Mouse (Mus musculus): ENCODE results near the gene Mlf1. TPM values are rescaled to one million over a fixed set of nuclear protein-coding genes. Genes with fewer than 3 reads are reported as not detected.

Gene Mlf1
- polyA plus RNA-seq (2017; shearing (Covaris generic)) = 1 to 10 TPM in 2 of 3 experiments, under 1 TPM in 1; 0.92 to 8.6 (median 2.0) TPM

DNA sequence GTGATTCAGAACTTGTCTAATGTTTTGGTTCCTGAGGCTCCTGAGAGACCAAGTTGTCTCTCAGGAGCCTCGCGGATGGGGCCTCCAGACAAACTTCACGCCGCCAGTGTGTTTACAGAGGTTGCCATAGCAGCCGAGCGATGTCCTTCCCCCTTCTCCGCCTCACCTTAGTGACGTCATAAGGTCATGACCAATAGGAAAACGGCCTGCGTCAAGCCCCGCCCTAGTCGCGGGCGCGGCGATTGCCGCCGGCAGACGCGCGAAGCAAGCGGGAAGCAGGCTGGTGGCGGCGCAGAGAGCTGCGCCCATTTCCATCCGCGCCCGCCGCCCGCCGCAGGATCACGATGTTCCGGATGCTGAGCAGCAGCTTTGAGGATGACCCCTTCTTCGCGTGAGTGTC, at the start of gene Mlf1:
Gene Mlf1, plus strand, starts transcription at position 226 of the 400 bp plus-strand sequence.
- peak; percentile 97 for ATAC-seq

- no peak for ATAC-seq
Observed at GRCm38 (mm10) chr3:67339558-67339957, 34.3 kb upstream of the Mlf1 start.

DNA sequence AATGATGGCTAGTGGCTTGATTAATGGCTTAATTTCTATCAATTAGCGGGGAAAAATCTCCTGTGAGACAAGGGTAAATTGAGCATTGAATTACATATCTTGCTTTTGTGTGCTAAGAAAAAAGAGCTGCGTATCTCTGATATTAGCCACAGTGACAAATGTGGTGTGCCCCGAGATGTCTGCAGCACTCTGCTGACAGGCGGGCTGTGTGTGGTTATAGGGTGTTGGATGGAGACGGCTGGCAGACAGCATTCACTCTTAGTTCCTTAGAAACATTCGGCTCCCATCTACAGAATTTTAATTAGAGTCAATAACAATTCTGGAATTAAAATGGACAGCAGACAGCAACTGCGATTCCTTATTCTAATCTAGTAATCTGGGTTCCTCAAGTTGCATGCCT, 33.0 kb upstream of the Mlf1 start:
- ATAC-seq = no peak

- ATAC-seq = no peak
Observed at GRCm38 (mm10) chr3:67343004-67343662, 30.8 kb upstream of the Mlf1 start.

DNA sequence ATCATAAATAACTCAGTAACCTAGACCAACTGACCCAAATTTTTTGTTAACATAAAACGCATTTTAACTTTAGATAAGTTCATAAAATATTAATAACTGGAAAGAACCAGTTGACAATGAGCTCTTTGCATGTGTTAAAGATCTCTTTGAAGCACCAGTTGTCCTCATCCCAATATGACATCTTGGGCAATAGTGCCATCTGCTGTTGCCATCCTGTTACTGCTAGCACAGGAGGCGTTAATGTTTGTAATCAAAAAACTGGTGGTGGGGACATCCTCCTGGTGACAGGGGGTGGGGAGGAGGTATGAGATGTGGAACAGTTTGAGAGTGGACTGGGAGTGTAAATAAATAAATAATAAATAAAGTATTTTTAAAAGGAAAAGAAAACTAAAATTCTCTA, 29.3 kb upstream of the Mlf1 start:
- ATAC-seq = peak; percentile 67

- ATAC-seq = no peak
Observed at GRCm38 (mm10) chr3:67346674-67347073, 27.2 kb upstream of the Mlf1 start.

DNA sequence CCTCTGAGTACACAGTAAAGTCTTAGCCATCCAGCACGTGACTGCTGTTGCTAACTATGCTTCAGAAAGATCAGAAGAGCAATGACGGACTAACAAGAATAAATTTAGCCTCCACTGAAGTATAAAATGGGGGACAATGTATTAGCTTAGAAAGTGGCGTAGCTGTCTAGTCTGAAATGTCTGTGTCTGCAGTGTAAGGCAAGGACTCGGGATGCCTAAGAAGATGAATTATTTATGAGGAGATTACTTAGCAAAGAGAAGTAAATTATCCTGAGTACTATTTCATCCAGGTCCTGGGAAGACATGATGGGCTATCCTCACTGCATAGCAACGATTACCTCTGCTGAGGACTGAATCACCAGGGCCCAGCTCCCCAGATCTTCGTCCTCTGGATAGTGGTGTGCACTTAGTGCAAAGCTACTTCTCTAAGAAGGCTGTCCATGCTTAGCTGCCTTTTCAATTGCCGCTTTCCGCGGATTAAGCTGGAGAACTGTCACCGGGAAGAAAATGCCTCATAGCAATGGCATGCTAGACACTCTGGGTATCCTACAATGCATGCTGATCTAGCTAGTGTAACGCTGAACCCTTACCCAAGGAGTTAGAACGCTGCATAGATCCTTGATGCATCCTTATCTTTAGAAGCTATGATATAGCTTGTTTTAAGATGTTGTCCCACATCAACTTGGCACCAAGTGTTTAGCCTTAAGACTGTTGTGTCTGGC, 22.3 kb upstream of the Mlf1 start:
- ATAC-seq = no peak

GRCm38 (mm10) chr3:67352128-67352762, 21.7 kb upstream of the Mlf1 start:
- peak; percentile 65 for ATAC-seq

DNA sequence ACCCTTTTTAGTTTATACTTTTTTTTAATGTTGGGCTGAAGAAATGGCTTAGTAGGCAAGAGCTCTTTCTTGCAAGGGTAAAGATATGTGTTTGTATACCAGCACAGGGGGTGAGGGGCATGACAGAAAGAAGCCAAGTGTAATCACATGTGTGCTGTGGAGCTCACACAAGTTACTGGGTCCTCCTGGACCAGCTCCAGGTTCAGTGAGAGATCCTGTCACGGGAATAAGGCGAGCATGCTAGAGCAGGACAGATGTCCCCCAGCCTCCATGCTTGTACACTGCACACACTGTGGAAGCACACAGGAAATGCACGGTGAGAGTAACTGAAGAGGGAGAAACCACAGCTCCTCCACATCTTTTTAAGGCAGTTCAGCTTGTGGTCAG, 21.1 kb upstream of the Mlf1 start:
- ATAC-seq = no peak

DNA sequence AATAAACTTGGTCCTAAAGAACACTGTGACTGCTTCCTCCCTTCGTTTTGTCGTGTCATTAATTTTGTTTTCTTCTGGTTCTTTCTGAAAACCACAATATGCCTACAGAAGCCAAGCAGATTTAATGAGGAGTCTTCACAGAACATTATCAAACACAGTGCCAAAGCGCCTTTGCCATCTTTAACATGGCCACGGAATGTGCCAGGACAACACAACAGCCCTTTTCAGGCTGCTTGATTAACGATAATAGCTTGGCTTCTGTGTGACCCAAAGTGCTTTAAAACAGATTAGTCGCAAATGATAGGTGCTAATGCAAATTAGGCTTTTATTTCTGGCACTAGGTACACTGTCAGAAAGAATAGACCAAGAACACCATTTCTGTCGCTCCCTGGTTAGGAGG, 15.5 kb upstream of the Mlf1 start:
- no peak for ATAC-seq

- no peak for ATAC-seq
Observed at GRCm38 (mm10) chr3:67366087-67366892, 7.6 kb upstream of the Mlf1 start.

DNA sequence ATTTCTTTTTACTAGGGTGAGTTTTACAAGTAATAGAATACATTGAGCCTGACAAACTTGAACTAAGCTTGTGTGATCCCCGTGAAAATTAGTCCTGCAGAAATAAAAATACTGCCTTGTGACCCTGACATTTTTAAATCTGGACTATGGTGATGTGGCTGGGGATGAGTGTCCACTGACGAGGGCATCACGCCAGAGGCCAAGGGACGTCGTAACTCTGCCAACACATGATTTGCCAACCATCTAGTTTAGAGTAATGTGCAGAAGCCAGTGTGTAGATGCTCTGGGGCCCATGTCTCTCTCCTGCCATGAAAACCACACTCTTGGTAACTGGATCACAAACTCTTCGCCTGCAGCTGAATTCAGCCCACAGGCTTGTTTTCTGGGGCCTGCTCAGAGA, 6.4 kb upstream of the Mlf1 start:
- no peak for ATAC-seq

- no peak for ATAC-seq
Observed at GRCm38 (mm10) chr3:67369407-67370079, 4.4 kb upstream of the Mlf1 start.

DNA sequence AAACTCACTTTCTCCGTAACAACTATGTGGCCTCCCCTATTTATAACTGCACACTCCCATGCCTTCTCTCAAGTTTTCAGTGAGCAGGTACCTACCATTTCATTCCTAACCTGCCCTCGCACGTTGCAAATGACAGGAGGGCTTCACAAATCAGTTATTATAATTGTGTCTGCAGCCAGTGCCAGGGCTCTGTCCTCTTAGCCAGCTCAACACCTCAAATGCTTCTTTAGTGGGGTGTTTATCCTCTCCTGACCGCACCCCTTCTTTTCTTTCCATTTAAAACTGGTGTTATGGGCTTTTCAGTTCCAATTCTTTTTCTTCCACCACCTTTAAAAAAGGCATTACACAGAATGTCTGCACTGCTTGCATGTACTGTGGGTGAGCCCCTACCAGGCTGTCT, 1.7 kb upstream of the Mlf1 start:
- ATAC-seq = no peak

GRCm38 (mm10) chr3:67372781-67373180, 1.1 kb upstream of the Mlf1 start:
- ATAC-seq = no peak

- no peak for ATAC-seq
Observed at GRCm38 (mm10) chr3:67374360-67374778, 472 bp downstream of the Mlf1 start.

- ATAC-seq = no peak
Observed at GRCm38 (mm10) chr3:67375063-67375462, 1.2 kb downstream of the Mlf1 start, which contains the start of gene Gm17402. Gene Gm17402, minus strand, starts transcription at chr3:67375163.

GRCm38 (mm10) chr3:67378215-67378614, 4.3 kb downstream of the Mlf1 start:
- no peak for ATAC-seq

- ATAC-seq = no peak
Observed at GRCm38 (mm10) chr3:67429338-67429998, 55.6 kb downstream of the Mlf1 start.

GRCm38 (mm10) chr3:67429999-67430380, 56.1 kb downstream of the Mlf1 start, which contains the start of gene Gfm1:
Gene Gfm1, plus strand, starts transcription at chr3:67430096.
- peak; percentile 97 for ATAC-seq

DNA sequence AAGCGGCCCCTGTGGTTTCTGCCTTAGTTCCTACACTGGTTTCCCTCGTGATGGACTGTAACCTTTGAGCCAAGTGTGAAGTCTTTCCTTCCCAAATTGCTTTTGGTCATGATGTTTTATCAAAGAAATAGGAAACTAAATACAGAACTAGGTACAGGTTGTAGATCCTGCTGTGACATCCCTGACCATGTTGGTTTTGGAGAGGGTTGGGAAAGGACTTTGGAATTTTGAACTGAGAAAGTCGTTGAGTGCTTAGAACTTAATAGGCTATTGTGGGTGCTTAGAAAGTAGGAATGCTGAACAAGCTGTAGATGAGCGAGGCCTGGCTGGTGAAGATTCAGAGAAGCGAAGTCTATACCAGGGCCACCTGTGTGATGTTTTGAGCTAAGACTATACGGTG, 60.1 kb downstream of the Mlf1 start:
- no peak for ATAC-seq

- no peak for ATAC-seq
Observed at GRCm38 (mm10) chr3:67447143-67447542, 73.2 kb downstream of the Mlf1 start.
